Mouse (Mus musculus): ENCODE results near the gene Arhgef12. TPM values are rescaled to one million over a fixed set of nuclear protein-coding genes. Genes with fewer than 3 reads are reported as not detected.

Gene Arhgef12
- polyA plus RNA-seq, 1 experiment from 2014 or later, result 6.6 TPM

DNA sequence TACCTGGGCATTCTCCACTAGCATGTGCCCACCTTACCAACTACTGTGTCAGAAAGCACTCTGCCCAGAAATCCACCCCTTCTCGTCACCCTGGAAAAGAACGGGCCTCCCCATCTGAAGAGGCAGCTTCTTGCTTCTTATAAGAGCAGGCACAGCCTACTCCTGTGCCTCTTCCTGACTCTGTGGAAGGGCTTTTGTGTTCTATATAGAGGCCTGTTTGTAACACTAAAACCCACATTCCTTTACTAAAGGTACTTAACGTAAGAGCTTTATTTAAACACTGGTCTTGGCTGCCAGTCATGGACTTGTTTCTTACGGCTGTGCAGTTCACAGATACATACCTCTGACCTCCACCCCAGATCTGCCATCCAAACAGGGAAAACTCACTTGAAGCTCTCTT, 185.2 kb downstream of the Arhgef12 start:
- ATAC-seq (ENCODE audit: low FRiP score, low TSS enrichment) (no peak), DNase-seq (ENCODE audit: low spot score) (no peak)
- H3K36me3 ChIP-seq (ENCODE audit: control insufficient read depth, insufficient read depth, low read length), result no peaks in the 10 kb centered on the region
- H3K4me1 ChIP-seq (replicated peaks; ENCODE audit: control insufficient read depth, insufficient read depth), result no peaks in the 10 kb centered on the region
- no peaks in the 10 kb centered on the region for H3K27me3 ChIP-seq (ENCODE audit: control insufficient read depth, insufficient read depth, low read length)
- no peak overlapping the region for H3K4me3 ChIP-seq (ENCODE audit: low read depth, low read length)
- H3K27ac ChIP-seq (replicated peaks), result no peak overlapping the region
- H3K4me2 ChIP-seq (replicated peaks; ENCODE audit: low read depth), result no peak overlapping the region
- no peaks in the 10 kb centered on the region for H3K9me3 ChIP-seq (ENCODE audit: control insufficient read depth, low read length)
- WGBS, result 55% methylated on average over 4 of the region's 4 CpGs
- TF ChIP-seq EP300 (optimal IDR thresholded peaks at IDR 0.05) (no peak), CTCF (IDR thresholded peaks at IDR 0.05; ENCODE audit: low read depth) (no peak)
- H3K9ac ChIP-seq (ENCODE audit: low read length), result no peak overlapping the region

DNA sequence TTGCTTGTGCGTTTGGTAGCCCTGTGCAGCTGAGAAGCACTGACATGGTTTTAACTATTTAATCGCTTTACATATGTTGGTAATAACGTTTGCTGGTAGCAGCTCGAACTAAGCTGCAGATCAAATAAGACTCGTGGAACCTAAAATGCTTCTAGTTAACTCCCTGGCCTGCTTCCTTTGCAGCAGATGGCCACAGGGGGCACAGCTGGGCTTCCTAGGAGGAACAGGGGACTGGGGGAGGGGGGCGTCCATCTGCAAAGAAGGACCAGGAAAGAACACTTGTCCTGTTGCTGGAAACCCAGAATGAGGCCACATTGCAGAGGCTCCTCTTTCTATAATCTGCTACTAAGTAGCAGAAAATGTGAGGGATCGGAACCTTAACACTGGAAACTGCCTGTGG, 186.8 kb downstream of the Arhgef12 start:
- no peak overlapping the region for H3K27ac ChIP-seq (replicated peaks)

DNA sequence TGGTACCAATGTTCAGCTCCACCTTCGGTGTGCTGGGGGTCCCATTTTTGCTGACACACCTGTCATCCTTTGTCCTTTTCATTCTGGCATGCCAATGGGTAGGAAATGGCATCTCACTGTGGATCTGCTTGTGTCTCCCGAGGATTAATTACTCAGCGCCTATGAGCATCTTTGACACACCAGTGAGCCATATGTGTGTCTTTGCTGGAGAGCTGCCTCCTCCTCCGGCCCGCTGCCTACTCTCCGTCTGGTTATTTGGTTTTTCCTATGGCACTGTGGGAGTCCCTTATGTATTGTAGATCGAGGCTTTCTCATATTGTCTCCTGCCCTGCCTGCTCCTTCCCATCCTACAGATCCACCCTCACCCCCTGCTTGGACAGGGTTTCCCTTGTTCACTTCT, 189.1 kb downstream of the Arhgef12 start:
- H3K4me2 ChIP-seq (replicated peaks; ENCODE audit: low read depth), result no peak overlapping the region
- H3K4me3 ChIP-seq (ENCODE audit: low read depth, low read length), result no peak overlapping the region
- DNase-seq (ENCODE audit: low spot score) (no peak), ATAC-seq (ENCODE audit: low FRiP score, low TSS enrichment) (no peak)
- no peaks in the 10 kb centered on the region for H3K36me3 ChIP-seq (ENCODE audit: control insufficient read depth, insufficient read depth, low read length)
- WGBS, result 90% methylated on average over 7 of the region's 7 CpGs
- H3K9ac ChIP-seq (ENCODE audit: low read length), result no peak overlapping the region
- TF ChIP-seq CTCF (IDR thresholded peaks at IDR 0.05; ENCODE audit: low read depth) (no peak), EP300 (optimal IDR thresholded peaks at IDR 0.05) (no peak)
- H3K4me1 ChIP-seq (replicated peaks; ENCODE audit: control insufficient read depth, insufficient read depth), result no peaks in the 10 kb centered on the region
- no peak overlapping the region for H3K27ac ChIP-seq (replicated peaks)
- H3K27me3 ChIP-seq (ENCODE audit: control insufficient read depth, insufficient read depth, low read length), result no peaks in the 10 kb centered on the region
- H3K9me3 ChIP-seq (ENCODE audit: control insufficient read depth, low read length), result no peaks in the 10 kb centered on the region

More for the DNA sequence above, 186.8 kb downstream of the Arhgef12 start:
- H3K4me2 ChIP-seq (replicated peaks; ENCODE audit: low read depth), result no peak overlapping the region
- H3K27me3 ChIP-seq (ENCODE audit: control insufficient read depth, insufficient read depth, low read length), result no peaks in the 10 kb centered on the region
- no peak for ATAC-seq (ENCODE audit: low FRiP score, low TSS enrichment)
- peak; percentile 43 for TF ChIP-seq CTCF (IDR thresholded peaks at IDR 0.05; ENCODE audit: low read depth)
- TF ChIP-seq EP300 (optimal IDR thresholded peaks at IDR 0.05), result no peak
- no peak overlapping the region for H3K9ac ChIP-seq (ENCODE audit: low read length)
- WGBS, result 53% methylated on average over 7 of the region's 7 CpGs
- DNase-seq (ENCODE audit: low spot score), result no peak
- no peaks in the 10 kb centered on the region for H3K36me3 ChIP-seq (ENCODE audit: control insufficient read depth, insufficient read depth, low read length)
- no peaks in the 10 kb centered on the region for H3K4me1 ChIP-seq (replicated peaks; ENCODE audit: control insufficient read depth, insufficient read depth)
- H3K9me3 ChIP-seq (ENCODE audit: control insufficient read depth, low read length), result no peaks in the 10 kb centered on the region
- no peak overlapping the region for H3K4me3 ChIP-seq (ENCODE audit: low read depth, low read length)

Other genes starting within 250 kb of the Arhgef12 start
- 0.10 and 0.19 TPM in 2 replicates for gene Grik4, start 162.7 kb downstream of the Arhgef12 start, polyA plus RNA-seq (2015; fragmentation: Nextera tagmentation; extraction: Ambion mirVana)
- 1.8 and 2.1 TPM in 2 replicates for gene Tmem136, start 9.3 kb upstream of the Arhgef12 start, polyA plus RNA-seq (2015; fragmentation: Nextera tagmentation; extraction: Ambion mirVana)
- gene Pou2f3, start 103.1 kb upstream of the Arhgef12 start, polyA plus RNA-seq (2015; fragmentation: Nextera tagmentation; extraction: Ambion mirVana), result 1.7 and 2.5 TPM in 2 replicates
- gene Oaf, start 132.7 kb upstream of the Arhgef12 start, polyA plus RNA-seq (2015; fragmentation: Nextera tagmentation; extraction: Ambion mirVana), result 30.9 and 31.9 TPM in 2 replicates
- 71.2 and 75.3 TPM in 2 replicates for gene Trim29, start 203.6 kb upstream of the Arhgef12 start, polyA plus RNA-seq (2015; fragmentation: Nextera tagmentation; extraction: Ambion mirVana)